Mouse (Mus musculus) midbrain, embryonic 10.5 days (tissue): ENCODE measurements around the gene Gdnf. TPM values are rescaled to one million over a fixed set of nuclear protein-coding genes. Genes with fewer than 3 reads are reported as not detected.

Source experiments
- DNase-seq: peaks from one replicate; pipeline ENCODE4 v3.0.0-alpha.2; 2017; ENCODE audit warnings: low spot score
- H3K27ac ChIP-seq: fragments of 300-500 bp; sonication (generic); replicated peaks from 2 replicates; pipeline ENCODE4 v1.5.1; 2016; ENCODE audit warnings: mild to moderate bottlenecking
- H3K27me3 ChIP-seq: fragments of 300-500 bp; sonication (generic); 2 replicates; pipeline ENCODE4 v1.6.1; 2016; ENCODE audit warnings: low read depth, mild to moderate bottlenecking; ENCODE audit not compliant: poor library complexity, severe bottlenecking
- H3K36me3 ChIP-seq: fragments of 300-500 bp; sonication (generic); 2 replicates; pipeline ENCODE4 v1.6.1; 2016; ENCODE audit warnings: mild to moderate bottlenecking, moderate library complexity
- H3K4me1 ChIP-seq: fragments of 300-500 bp; sonication (generic); 2 replicates; pipeline ENCODE4 v1.6.1; 2016
- H3K4me3 ChIP-seq: fragments of 300-500 bp; sonication (generic); 2 replicates; pipeline ENCODE4 v1.5.1; 2016; ENCODE audit warnings: mild to moderate bottlenecking, moderate library complexity
- H3K9me3 ChIP-seq: fragments of 300-500 bp; sonication (generic); replicated peaks from 2 replicates; pipeline ENCODE4 v1.6.1; 2016; ENCODE audit warnings: mild to moderate bottlenecking
- WGBS: fragments of 180-500 bp; shearing (Covaris S2); methylation state at CpG from one replicate; pipeline ENCODE4 v1.1.7; 2016; 5-methylcytosine and 5-hydroxymethylcytosine counted together
- polyA plus RNA-seq: library from polyadenylated mRNA; unstranded; fragments of >200 nt; fragmentation: Nextera tagmentation; extraction: Ambion mirVana; gene quantifications from 2 replicates; pipeline ENCODE4 v1.2.1, GENCODE M21; 2016

Gdnf gene
- polyA plus RNA-seq, 1 experiment from 2014 or later: 0.41 TPM

DNA sequence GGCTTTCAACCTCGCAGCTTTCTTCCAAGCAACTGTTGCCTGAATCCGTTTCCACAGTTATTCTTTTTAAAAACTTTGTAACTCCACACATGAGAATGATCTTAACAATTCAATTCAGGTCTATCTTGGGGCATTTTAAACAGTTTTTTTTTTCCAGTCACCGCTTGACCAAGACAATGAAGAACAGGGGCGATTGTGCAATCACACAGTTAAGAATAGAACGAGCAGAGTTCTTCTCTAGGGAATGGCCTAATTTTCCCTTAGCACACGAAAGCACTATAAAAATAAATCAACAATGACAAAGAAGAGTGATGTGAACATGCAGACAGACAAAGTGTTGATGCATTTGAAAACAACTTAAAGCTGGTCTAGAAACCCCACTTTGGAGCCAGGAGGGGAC lies 65.2 kb downstream of the Gdnf start:
- peaks cover 38% of the 10 kb centered on the region for H3K4me1 ChIP-seq
- WGBS: 88% methylated on average over 6 of the region's 6 CpGs
- H3K27ac ChIP-seq: no peak overlapping the region
- no peaks in the 10 kb centered on the region for H3K36me3 ChIP-seq
- H3K9me3 ChIP-seq: no peaks in the 10 kb centered on the region
- no peaks in the 10 kb centered on the region; the same call in 1 of the 2 replicates for H3K27me3 ChIP-seq
- no peak for DNase-seq
- H3K4me3 ChIP-seq: no peak overlapping the region

DNA sequence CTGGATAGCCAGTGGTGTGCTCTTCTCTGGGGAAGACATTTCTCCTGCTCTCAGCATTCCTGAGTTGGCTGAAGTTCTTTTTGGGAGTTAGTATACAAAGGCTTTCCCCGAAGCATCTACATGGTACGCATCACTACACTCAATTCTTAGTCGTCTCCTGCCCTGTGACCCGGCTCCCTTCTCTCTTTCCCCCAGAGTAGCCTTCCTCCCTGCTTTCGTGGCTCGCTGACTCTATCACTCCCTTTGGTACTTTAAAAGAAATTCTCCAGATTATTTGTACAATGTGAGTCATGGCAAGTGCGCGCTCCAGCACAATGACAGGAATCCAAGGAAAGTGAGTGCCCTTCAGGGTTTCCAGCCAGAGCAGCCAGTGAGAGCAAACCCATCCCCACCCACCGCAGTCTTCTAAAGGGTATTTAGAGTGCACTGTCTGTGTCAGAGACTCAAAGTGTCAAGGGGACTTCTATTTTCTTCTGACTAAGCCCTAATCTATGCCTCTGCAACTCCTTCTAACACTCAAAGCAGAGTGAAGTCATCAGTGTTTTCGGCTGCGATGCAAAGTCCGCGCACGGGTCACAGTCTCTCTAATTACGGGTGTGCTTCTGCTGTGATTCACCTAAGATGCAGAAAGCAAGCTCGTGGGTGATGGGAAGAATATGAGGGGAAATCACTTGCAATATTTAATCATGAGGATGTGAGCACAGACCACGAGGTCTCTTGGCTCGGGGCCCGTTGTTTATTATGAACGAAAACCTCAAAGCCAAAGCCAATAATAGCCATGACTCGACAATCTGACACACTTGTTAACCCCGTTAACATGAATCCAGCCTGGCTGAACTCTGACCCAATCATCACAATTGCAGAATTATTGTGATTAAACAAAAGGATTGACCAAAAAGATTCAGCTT lies 67.2 kb downstream of the Gdnf start:
- DNase-seq: peak; percentile 50
- peak overlapping the region; percentile 75 for H3K27ac ChIP-seq
- peaks cover 39% of the 10 kb centered on the region for H3K4me1 ChIP-seq
- H3K4me3 ChIP-seq: peak overlapping the region; percentile 36
- H3K9me3 ChIP-seq: 0 out of 2 replicates have a peak, but pooled peaks cover 3% of the 10 kb centered on the region
- WGBS: 42% methylated on average over 22 of the region's 22 CpGs
- peaks cover 4% of the 10 kb centered on the region; the same call in 1 of the 2 replicates for H3K27me3 ChIP-seq
- peaks cover 9% of the 10 kb centered on the region for H3K36me3 ChIP-seq

DNA sequence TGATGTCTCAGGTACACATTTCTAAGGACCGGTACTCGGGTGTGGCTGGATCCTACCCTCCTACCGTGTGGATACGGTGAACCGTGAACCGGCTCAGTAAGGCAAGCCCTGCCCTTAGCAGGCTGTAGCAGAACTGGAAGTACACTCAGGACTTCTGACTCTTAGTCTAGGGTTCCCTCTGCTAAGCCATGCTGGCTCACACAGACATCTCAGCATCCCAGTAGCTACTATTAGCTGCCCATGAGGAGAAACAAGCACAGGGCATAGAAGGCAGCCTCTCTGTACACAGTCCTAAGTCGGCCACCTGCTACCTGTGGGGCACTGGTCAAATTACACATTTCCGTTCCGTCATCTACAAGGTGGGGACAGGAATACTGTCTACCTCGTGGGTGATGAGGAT lies 68.2 kb downstream of the Gdnf start:
- no peak for DNase-seq
- peaks cover 39% of the 10 kb centered on the region for H3K4me1 ChIP-seq
- H3K4me3 ChIP-seq: no peak overlapping the region
- H3K27me3 ChIP-seq: peaks cover 4% of the 10 kb centered on the region; the same call in 1 of the 2 replicates
- H3K36me3 ChIP-seq: peaks cover 18% of the 10 kb centered on the region
- H3K9me3 ChIP-seq: 0 out of 2 replicates have a peak, but pooled peaks cover 3% of the 10 kb centered on the region
- H3K27ac ChIP-seq: no peak overlapping the region
- WGBS: 80% methylated on average over 10 of the region's 10 CpGs

DNA sequence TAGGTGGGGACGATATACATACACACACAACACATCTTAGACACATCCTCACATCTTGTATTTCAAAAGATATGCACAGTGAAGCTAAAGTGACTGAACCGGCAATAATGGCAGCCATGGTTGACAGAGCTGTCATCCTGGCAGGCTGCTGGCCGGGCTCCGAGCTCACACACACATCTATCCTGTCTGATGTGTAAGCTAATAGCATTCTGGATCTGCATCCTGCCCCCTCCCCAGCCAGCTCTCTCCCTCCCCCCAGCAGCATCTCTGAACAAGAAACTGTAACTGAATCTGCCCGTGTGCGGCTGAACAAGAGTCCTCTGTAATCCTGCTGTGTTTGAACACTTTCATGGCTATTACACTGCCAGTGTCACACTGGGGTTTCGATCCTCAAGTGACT lies 69.3 kb downstream of the Gdnf start:
- no peak for DNase-seq
- 71% methylated on average over 7 of the region's 7 CpGs for WGBS
- H3K4me3 ChIP-seq: no peak overlapping the region
- 0 out of 2 replicates have a peak, but pooled peaks cover 3% of the 10 kb centered on the region for H3K9me3 ChIP-seq
- H3K36me3 ChIP-seq: peaks cover 23% of the 10 kb centered on the region
- peaks cover 43% of the 10 kb centered on the region for H3K4me1 ChIP-seq
- H3K27me3 ChIP-seq: peaks cover 4% of the 10 kb centered on the region; the same call in 1 of the 2 replicates
- no peak overlapping the region for H3K27ac ChIP-seq

DNA sequence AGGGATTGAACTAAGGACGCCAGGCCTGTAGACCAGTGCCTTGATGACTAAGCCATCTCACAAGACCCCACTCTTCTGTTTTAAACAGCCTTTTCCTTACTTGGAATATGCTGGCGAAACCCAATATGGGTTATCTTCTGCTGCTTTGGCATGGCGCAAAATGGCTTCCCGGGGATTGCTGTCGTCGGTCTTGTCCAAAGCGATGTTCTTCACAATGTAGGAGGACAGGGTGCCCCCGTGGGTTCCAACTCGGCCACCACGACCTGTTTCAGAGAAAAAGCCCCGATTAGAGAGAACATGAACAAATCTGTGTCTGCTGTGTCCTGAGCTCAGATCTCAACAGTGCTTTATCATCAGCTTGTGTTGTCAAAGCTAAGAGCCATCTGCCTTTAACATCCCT lies 73.5 kb downstream of the Gdnf start:
- Histone ChIP-seq H3K27ac (no peak overlapping the region), H3K27me3 (peaks cover 27% of the 10 kb centered on the region), H3K9me3 (0 out of 2 replicates have a peak, but pooled peaks cover 3% of the 10 kb centered on the region), H3K4me3 (no peak overlapping the region), H3K36me3 (peaks cover 27% of the 10 kb centered on the region), H3K4me1 (peaks cover 47% of the 10 kb centered on the region)
- DNase-seq: no peak
- WGBS: 92% methylated on average over 11 of the region's 11 CpGs

DNA sequence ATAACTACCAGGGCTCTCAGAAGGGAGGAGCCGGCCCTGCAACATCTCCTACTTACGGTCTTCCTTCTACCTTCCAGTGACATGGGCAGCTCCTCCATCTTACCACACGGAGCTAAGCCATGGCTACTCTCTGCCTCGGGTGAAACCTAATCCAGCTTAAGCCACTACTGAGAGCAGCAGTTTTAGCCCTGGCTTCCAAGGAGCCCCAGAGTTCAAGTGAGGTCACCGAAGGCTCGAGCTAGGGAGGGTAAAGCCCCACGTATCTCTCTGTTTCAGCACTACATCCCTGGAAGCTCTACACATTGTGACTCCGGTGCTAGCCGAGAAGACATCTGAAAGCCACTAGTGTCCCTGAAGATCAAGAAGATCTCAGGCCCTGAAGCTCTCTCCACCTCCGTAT lies 74.5 kb downstream of the Gdnf start:
- no peak overlapping the region for H3K4me3 ChIP-seq
- WGBS: 39% methylated on average over 10 of the region's 10 CpGs
- DNase-seq: peak; percentile 31

DNA sequence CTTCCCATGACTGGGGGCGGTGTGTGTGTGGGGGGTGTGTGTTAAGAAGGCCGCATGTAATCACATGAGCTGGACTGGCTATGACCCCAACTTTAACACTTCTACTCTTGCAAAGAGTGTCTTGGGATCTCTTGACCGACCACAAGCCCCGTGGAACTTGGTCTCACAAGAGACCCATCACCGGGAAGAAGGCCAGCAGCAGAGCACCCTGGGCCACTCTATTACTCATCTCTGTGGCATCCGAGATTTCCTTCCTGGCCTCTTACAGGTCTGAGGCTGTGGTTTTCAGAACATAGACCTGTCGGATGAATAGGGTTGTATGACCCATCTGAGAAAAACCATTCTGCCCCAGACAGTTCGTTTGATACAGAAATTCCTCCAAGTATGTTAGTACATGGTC lies 75.9 kb downstream of the Gdnf start:
- DNase-seq: no peak
- H3K27ac ChIP-seq: no peak overlapping the region
- peaks cover 24% of the 10 kb centered on the region for H3K36me3 ChIP-seq
- 92% methylated on average over 8 of the region's 8 CpGs for WGBS
- H3K4me1 ChIP-seq: peaks cover 52% of the 10 kb centered on the region
- peaks cover 33% of the 10 kb centered on the region for H3K27me3 ChIP-seq
- 0 out of 2 replicates have a peak, but pooled peaks cover 2% of the 10 kb centered on the region for H3K9me3 ChIP-seq
- H3K4me3 ChIP-seq: no peak overlapping the region

More for the DNA sequence above, 74.5 kb downstream of the Gdnf start:
- H3K9me3 ChIP-seq: 0 out of 2 replicates have a peak, but pooled peaks cover 3% of the 10 kb centered on the region
- peaks cover 47% of the 10 kb centered on the region for H3K4me1 ChIP-seq
- peaks cover 27% of the 10 kb centered on the region for H3K36me3 ChIP-seq
- H3K27me3 ChIP-seq: peaks cover 30% of the 10 kb centered on the region
- H3K27ac ChIP-seq: peak overlapping the region; percentile 24; the same call in 1 of the 2 replicates
